Mouse (Mus musculus): Measurements from ENCODE around the gene Cdhr5.

DNA sequence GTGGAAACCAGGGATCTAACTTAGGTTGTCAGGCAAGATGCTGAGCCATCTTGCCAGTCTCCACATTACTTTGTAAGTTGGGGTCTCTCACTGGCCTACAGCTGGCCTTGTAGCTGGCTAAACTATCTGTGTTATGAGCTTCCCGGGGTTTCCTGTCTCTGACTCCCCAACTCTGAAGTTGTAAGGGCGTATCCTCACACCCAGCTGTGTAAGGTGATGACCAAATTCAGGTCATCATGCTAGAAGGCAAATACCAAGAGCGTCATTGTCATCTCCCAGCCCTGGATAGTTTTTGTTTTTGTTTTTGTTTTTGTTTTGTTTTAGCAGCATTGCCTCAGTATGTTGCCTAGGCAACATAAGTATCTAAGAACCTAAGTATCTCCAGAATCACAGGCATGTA, 6.0 kb downstream of the Cdhr5 start:
- no peak for TF ChIP-seq POLR2A (IDR thresholded peaks at IDR 0.05; ENCODE audit: control insufficient read depth, extremely low read depth, insufficient read depth, low read length, poor library complexity)
- no peak for TF ChIP-seq CTCF (IDR thresholded peaks at IDR 0.05; ENCODE audit: borderline replicate concordance, control insufficient read depth, extremely low read depth, insufficient read depth, low read length, poor library complexity)

Measured in thymus, adult 2 months (tissue).